Mouse (Mus musculus): ENCODE results near the gene Phtf2.

- TF ChIP-seq CTCF (IDR thresholded peaks at IDR 0.05; ENCODE audit: insufficient read depth, low read length): no peak
- TF ChIP-seq POLR2A (IDR thresholded peaks at IDR 0.05; ENCODE audit: borderline replicate concordance, extremely low read depth, low read depth, low read length): no peak
Observed at GRCm38 (mm10) chr5:20748856-20749255, 133.1 kb downstream of the Phtf2 start.
